Mouse (Mus musculus): ENCODE results near the gene Hyal1. TPM values are rescaled to one million over a fixed set of nuclear protein-coding genes. Genes with fewer than 3 reads are reported as not detected.

The Hyal1 gene
- polyA plus RNA-seq, 1 experiment from 2014 or later = 4.2 TPM

DNA sequence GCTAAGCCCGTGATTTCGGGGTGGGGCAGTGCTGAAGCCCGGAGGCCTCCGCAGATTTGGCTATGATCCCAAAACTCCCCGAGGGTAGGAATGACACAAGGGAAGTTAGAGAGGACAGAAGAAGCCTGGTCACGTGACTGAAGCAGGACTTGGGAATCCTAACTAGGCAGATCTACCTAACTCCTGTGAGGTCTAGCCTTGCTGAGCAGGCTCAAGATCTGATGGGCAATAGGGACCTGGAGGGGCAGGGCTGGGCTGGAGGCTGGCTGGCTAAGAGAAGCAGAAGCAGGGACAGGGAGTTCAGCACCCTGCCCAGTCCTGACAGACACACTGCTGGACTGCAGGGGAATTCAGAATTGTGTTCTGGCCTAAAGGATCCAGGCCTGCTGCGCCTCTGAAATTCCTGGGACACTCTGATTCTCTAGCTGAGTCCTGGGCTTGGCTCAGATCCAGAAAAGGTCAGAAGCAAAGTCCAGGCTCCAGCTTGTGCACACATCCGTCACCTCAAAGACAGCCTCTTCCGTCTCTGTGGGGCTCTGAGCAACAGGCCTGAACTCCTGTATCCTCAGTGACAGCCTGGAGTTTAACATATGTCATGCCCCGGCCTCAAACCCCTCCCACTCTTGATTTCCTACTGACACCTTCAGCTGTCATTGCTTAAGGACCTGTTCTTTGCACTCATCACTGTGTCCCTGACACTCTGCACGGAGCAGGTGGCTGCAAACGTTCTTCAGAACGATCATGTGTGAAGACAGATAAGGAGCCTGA is 42.2 kb downstream of the Hyal1 start:
- no peaks in the 10 kb centered on the region for H3K9me3 ChIP-seq (ENCODE audit: control insufficient read depth, low read length)
- peaks cover 12% of the 10 kb centered on the region for H3K4me1 ChIP-seq (replicated peaks; ENCODE audit: control insufficient read depth, insufficient read depth, low read length)
- ATAC-seq (replicated peaks; ENCODE audit: low FRiP score) = peak; percentile 69
- peak overlapping the region; percentile 1; the same call in 1 of the 2 replicates for H3K4me2 ChIP-seq
- no peaks in the 10 kb centered on the region for H3K27me3 ChIP-seq (replicated peaks; ENCODE audit: control insufficient read depth, insufficient read depth, low read length)
- 63% methylated on average over 13 of the region's 13 CpGs for WGBS
- peaks cover 37% of the 10 kb centered on the region for H3K36me3 ChIP-seq (ENCODE audit: control insufficient read depth, insufficient read depth, low read length)
- no peak for DNase-seq (ENCODE audit: low spot score)
- peak overlapping the region; percentile 7; the same call in 1 of the 2 replicates for H3K9ac ChIP-seq (ENCODE audit: low read depth, low read length)
- H3K4me3 ChIP-seq (ENCODE audit: low read depth, low read length) = no peak overlapping the region
- H3K27ac ChIP-seq (ENCODE audit: low read depth, low read length) = peak overlapping the region; percentile 78

DNA sequence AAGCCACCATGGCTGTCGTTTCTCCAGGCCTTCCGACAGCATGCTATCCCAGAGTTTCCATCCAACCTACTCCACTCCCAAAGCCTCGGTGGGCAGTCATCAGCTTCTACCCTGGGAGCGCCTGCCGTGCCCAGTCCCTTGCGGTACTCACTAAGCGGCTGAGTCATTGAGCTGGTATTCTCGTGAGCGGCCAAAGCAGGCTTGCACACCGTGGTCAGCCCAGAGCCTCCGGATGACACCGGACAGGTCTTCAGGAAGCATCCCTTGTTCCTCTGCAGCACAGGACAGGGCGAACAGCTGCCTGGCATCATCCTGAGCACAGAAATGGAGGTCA is 42.8 kb downstream of the Hyal1 start:
- H3K9me3 ChIP-seq (ENCODE audit: control insufficient read depth, low read length) = no peaks in the 10 kb centered on the region
- ATAC-seq (replicated peaks; ENCODE audit: low FRiP score) (no peak), DNase-seq (ENCODE audit: low spot score) (no peak)
- peak overlapping the region; percentile 1; the same call in 1 of the 2 replicates for H3K4me2 ChIP-seq
- H3K4me1 ChIP-seq (replicated peaks; ENCODE audit: control insufficient read depth, insufficient read depth, low read length) = peaks cover 16% of the 10 kb centered on the region
- H3K36me3 ChIP-seq (ENCODE audit: control insufficient read depth, insufficient read depth, low read length) = peaks cover 35% of the 10 kb centered on the region
- WGBS = 74% methylated on average over 13 of the region's 13 CpGs
- H3K4me3 ChIP-seq (ENCODE audit: low read depth, low read length) = no peak overlapping the region
- H3K27me3 ChIP-seq (replicated peaks; ENCODE audit: control insufficient read depth, insufficient read depth, low read length) = no peaks in the 10 kb centered on the region
- peak overlapping the region; percentile 7; the same call in 1 of the 2 replicates for H3K9ac ChIP-seq (ENCODE audit: low read depth, low read length)
- peak overlapping the region; percentile 78 for H3K27ac ChIP-seq (ENCODE audit: low read depth, low read length)

DNA sequence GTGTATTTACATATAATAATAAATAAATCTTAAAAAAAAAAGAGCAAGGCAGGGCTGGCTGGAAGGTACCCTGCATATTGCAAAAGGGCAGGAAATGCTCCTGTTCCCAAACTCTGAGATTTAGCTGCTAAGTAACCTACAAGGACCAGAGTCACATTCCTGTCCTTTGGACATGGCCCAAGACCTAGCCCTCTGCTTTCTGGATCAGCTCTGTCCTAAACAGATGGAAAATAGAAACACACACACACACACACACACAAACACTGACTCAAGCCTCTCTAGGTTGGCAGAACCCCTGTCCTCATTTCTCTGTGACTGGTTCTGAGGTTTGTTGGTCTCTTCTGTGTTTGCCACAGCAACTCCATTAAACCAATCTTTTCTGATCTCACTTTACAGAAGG is 44.2 kb downstream of the Hyal1 start:
- H3K9ac ChIP-seq (ENCODE audit: low read depth, low read length) = no peak overlapping the region
- H3K4me3 ChIP-seq (ENCODE audit: low read depth, low read length) = no peak overlapping the region
- ATAC-seq (replicated peaks; ENCODE audit: low FRiP score) (no peak), DNase-seq (ENCODE audit: low spot score) (no peak)
- H3K27me3 ChIP-seq (replicated peaks; ENCODE audit: control insufficient read depth, insufficient read depth, low read length) = no peaks in the 10 kb centered on the region
- no peaks in the 10 kb centered on the region for H3K9me3 ChIP-seq (ENCODE audit: control insufficient read depth, low read length)
- no peak overlapping the region for H3K27ac ChIP-seq (ENCODE audit: low read depth, low read length)
- peaks cover 24% of the 10 kb centered on the region for H3K36me3 ChIP-seq (ENCODE audit: control insufficient read depth, insufficient read depth, low read length)
- H3K4me1 ChIP-seq (replicated peaks; ENCODE audit: control insufficient read depth, insufficient read depth, low read length) = peaks cover 24% of the 10 kb centered on the region
- no peak overlapping the region for H3K4me2 ChIP-seq

DNA sequence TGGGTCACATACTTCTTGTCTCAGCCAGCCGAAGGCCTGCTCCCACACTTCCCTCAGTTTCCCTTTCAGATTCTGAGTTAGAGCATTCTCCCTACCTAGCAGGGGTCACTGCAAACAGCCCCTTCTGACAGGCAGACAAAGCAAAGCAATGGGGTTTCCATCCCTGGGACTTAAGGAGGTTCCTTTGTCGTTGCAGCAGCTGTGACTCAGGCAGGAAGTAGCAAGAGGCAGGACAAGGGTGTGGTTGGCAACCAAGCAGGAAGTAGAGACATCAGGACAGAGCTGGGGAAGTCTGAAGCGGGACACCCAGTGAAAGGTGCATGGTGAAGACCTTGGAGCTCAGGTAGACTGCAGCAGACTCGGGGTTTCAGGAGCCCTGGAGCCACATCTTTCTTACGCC is 47.8 kb downstream of the Hyal1 start:
- ATAC-seq (replicated peaks; ENCODE audit: low FRiP score) = no peak
- H3K9ac ChIP-seq (ENCODE audit: low read depth, low read length) = peak overlapping the region; percentile 32; the same call in 1 of the 2 replicates
- H3K36me3 ChIP-seq (ENCODE audit: control insufficient read depth, insufficient read depth, low read length) = peaks cover 13% of the 10 kb centered on the region; the same call in 1 of the 2 replicates
- peak overlapping the region; percentile 12 for H3K4me2 ChIP-seq
- no peaks in the 10 kb centered on the region for H3K27me3 ChIP-seq (replicated peaks; ENCODE audit: control insufficient read depth, insufficient read depth, low read length)
- peak overlapping the region; percentile 19; the same call in 1 of the 2 replicates for H3K27ac ChIP-seq (ENCODE audit: low read depth, low read length)
- no peak for DNase-seq (ENCODE audit: low spot score)
- no peak overlapping the region for H3K4me3 ChIP-seq (ENCODE audit: low read depth, low read length)
- H3K4me1 ChIP-seq (replicated peaks; ENCODE audit: control insufficient read depth, insufficient read depth, low read length) = peaks cover 49% of the 10 kb centered on the region
- 63% methylated on average over 5 of the region's 5 CpGs for WGBS
- no peaks in the 10 kb centered on the region for H3K9me3 ChIP-seq (ENCODE audit: control insufficient read depth, low read length)

DNA sequence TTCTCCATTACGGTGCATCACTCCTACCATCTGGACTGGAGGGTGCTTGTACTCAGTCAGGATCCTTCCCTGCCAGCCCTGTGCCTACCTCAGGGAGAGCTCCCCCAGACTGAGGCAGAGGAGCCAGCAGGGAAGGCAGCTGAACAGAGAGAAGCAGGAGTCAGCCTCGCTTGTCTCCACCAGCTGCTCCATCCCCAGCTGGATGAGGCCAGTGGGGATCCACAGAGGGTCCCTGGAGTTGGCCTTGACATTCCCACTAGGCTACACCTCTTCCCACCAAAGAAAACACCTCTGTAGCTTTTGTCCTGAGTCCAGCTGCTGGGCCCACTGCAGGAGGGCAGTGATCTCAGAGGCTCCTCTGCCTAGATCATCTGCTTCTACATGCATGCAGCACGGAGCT is 48.2 kb downstream of the Hyal1 start:
- DNase-seq (ENCODE audit: low spot score) = no peak
- ATAC-seq (replicated peaks; ENCODE audit: low FRiP score) = no peak
- Histone ChIP-seq H3K4me1 (replicated peaks; ENCODE audit: control insufficient read depth, insufficient read depth, low read length) (peaks cover 49% of the 10 kb centered on the region), H3K27me3 (replicated peaks; ENCODE audit: control insufficient read depth, insufficient read depth, low read length) (no peaks in the 10 kb centered on the region), H3K9me3 (ENCODE audit: control insufficient read depth, low read length) (no peaks in the 10 kb centered on the region), H3K9ac (ENCODE audit: low read depth, low read length) (peak overlapping the region; percentile 32; the same call in 1 of the 2 replicates), H3K36me3 (ENCODE audit: control insufficient read depth, insufficient read depth, low read length) (peaks cover 9% of the 10 kb centered on the region; the same call in 1 of the 2 replicates), H3K4me2 (peak overlapping the region; percentile 12), H3K4me3 (ENCODE audit: low read depth, low read length) (no peak overlapping the region), H3K27ac (ENCODE audit: low read depth, low read length) (peak overlapping the region; percentile 19; the same call in 1 of the 2 replicates)
- 77% methylated on average over 3 of the region's 3 CpGs for WGBS

DNA sequence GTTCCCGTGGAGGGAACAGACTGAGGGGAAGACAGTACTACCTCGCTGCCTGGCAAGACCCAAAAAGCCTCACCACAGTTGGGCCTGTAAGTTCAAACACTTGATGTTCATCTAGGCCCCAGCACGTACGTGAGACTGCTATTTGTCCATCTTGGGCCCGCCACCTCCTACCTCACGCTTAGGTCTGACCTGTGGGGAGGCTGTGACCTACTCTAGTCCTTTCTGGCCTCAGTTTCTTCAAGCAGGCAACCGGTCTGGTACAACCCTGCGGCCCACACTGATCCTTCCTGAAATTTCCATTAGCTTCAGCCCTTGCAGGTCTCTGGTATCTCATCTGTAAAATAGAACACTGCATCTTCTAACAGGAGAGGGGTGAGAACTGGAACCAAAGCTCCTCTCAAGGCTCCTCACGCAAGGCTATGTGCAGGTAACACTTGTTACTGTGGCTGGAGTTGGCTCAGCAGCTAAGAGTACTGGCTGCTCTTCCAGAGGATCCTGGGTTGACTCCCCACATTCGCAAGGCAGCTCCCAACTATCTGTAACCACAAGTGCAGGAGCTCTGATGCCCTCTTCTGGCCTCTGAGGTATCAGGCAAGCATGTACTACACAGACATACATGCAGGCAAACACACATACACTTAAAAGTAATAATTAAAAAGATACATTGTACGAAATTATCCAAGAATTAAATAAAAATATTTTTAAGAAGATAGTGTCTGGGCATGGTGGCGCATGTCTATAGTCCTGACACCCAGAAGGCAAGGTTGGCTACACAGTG is 48.8 kb downstream of the Hyal1 start:
- H3K27ac ChIP-seq (ENCODE audit: low read depth, low read length) = no peak overlapping the region; the same call in 1 of the 2 replicates
- H3K27me3 ChIP-seq (replicated peaks; ENCODE audit: control insufficient read depth, insufficient read depth, low read length) = no peaks in the 10 kb centered on the region
- H3K9ac ChIP-seq (ENCODE audit: low read depth, low read length) = no peak overlapping the region
- peaks cover 54% of the 10 kb centered on the region for H3K4me1 ChIP-seq (replicated peaks; ENCODE audit: control insufficient read depth, insufficient read depth, low read length)
- no peak for DNase-seq (ENCODE audit: low spot score)
- peaks cover 9% of the 10 kb centered on the region; the same call in 1 of the 2 replicates for H3K36me3 ChIP-seq (ENCODE audit: control insufficient read depth, insufficient read depth, low read length)
- no peak for ATAC-seq (replicated peaks; ENCODE audit: low FRiP score)
- 89% methylated on average over 12 of the region's 12 CpGs for WGBS
- no peaks in the 10 kb centered on the region for H3K9me3 ChIP-seq (ENCODE audit: control insufficient read depth, low read length)
- peak overlapping the region; percentile 12; the same call in 1 of the 2 replicates for H3K4me2 ChIP-seq
- no peak overlapping the region for H3K4me3 ChIP-seq (ENCODE audit: low read depth, low read length)

DNA sequence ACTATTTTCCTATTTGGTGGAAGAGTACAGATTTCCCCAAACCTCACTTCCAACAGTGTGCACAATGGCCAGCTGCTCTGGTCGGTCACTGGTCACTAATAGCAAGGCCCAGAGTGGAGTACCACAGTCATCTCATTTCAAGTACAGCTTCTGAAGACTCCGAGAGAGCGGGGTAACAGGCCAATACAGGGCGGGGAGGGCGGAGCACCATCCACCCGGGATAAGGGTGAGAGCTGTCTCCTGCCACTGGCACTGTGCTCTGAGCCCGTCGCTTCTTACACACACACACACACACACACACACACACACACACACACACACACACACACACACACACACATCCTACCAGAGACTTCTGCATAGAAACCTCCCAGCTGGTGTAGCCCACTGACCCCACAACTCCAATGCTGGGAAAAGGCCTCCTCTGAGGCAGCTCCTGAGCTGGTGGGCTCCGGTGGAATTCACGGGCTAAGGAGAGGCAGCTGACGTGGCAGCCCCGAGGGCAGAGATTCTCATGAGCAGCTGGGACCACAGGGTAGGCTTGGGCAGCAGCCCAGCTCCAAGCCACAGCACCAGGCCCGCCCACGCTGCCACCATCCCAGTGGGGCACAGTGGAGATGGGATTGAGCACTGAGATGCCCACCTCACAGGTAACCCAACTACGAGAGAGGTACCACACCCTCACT is 49.6 kb downstream of the Hyal1 start:
- no peak for DNase-seq (ENCODE audit: low spot score)
- Histone ChIP-seq H3K9ac (ENCODE audit: low read depth, low read length) (no peak overlapping the region), H3K27ac (ENCODE audit: low read depth, low read length) (peak overlapping the region; percentile 35; the same call in 1 of the 2 replicates), H3K27me3 (replicated peaks; ENCODE audit: control insufficient read depth, insufficient read depth, low read length) (no peaks in the 10 kb centered on the region), H3K9me3 (ENCODE audit: control insufficient read depth, low read length) (no peaks in the 10 kb centered on the region), H3K4me2 (peak overlapping the region; percentile 23; the same call in 1 of the 2 replicates), H3K36me3 (ENCODE audit: control insufficient read depth, insufficient read depth, low read length) (peaks cover 11% of the 10 kb centered on the region; the same call in 1 of the 2 replicates), H3K4me3 (ENCODE audit: low read depth, low read length) (no peak overlapping the region; the same call in 1 of the 2 replicates), H3K4me1 (replicated peaks; ENCODE audit: control insufficient read depth, insufficient read depth, low read length) (peaks cover 61% of the 10 kb centered on the region)
- WGBS = 47% methylated on average over 15 of the region's 15 CpGs
- ATAC-seq (replicated peaks; ENCODE audit: low FRiP score) = no peak

DNA sequence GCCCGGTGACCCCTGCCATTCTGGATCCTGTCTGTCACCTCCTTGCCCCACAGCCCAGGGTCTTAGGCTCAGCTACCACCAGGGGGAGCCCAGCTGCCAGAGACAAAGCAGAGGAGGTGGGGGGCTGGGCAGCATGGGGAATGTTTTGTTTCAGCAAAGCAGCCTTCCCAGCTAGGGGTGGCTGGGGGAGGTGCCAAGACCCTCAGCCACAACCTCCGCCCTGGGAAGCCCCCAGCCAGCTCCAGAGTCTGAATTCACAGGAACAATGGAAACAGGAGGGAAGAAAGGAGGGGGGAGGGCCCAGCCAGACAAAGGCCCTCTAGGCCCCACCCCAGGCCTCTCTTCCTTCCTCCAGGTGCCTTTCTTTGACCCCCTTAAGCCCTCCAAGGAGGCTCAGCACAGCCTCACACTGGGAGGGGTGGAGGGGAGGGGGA is 50.1 kb downstream of the Hyal1 start:
- peak; percentile 50 for ATAC-seq (replicated peaks; ENCODE audit: low FRiP score)
- peaks cover 11% of the 10 kb centered on the region; the same call in 1 of the 2 replicates for H3K36me3 ChIP-seq (ENCODE audit: control insufficient read depth, insufficient read depth, low read length)
- peak; percentile 85 for DNase-seq (ENCODE audit: low spot score)

More for the DNA sequence above, 50.1 kb downstream of the Hyal1 start:
- Histone ChIP-seq H3K4me1 (replicated peaks; ENCODE audit: control insufficient read depth, insufficient read depth, low read length) (peaks cover 67% of the 10 kb centered on the region), H3K27me3 (replicated peaks; ENCODE audit: control insufficient read depth, insufficient read depth, low read length) (no peaks in the 10 kb centered on the region), H3K4me2 (peak overlapping the region; percentile 30; the same call in 1 of the 2 replicates), H3K4me3 (ENCODE audit: low read depth, low read length) (no peak overlapping the region; the same call in 1 of the 2 replicates), H3K9me3 (ENCODE audit: control insufficient read depth, low read length) (no peaks in the 10 kb centered on the region), H3K9ac (ENCODE audit: low read depth, low read length) (0 out of 2 replicates have a peak overlapping the region, but pooled peaks have one; percentile 10), H3K27ac (ENCODE audit: low read depth, low read length) (peak overlapping the region; percentile 35)
- WGBS = 0% methylated on average over 2 of the region's 2 CpGs
